In genomic region chr4:102495474-102495873, GRCm38 (mm10) we compare ENCODE assay signal across 14 mouse cellular contexts.
A peak's percentile ranks its signal among the peaks of the same experiment; 100 is the strongest.
DNase-seq lines count a peak whose midpoint lies in the region; ATAC-seq and TF ChIP-seq lines count a peak whose summit lies in the region.
"Had no signal": no experiment of that assay in that cellular context is flagged by ENCODE, and none has a peak within 500 bp of the region (broad histone marks: within the 10 kb centered on the region; RNA-seq: fewer than 3 reads in every experiment).

No protein-coding gene starts in this region.

- 86% methylated on average over 5 of the region's 5 CpGs for WGBS in hindbrain, embryonic 13.5 days

- H3K4me1 ChIP-seq in brown adipose tissue, adult 24 weeks (ENCODE audit: control insufficient read depth, insufficient read depth, insufficient read length, low read length): peaks cover 8% of the 10 kb centered on the region; the same call in 1 of the 2 replicates
- peaks cover 8% of the 10 kb centered on the region for H3K4me1 ChIP-seq in hindbrain, embryonic 13.5 days (replicated peaks)

- no peaks in the 10 kb centered on the region for H3K27me3 ChIP-seq in hindbrain, embryonic 13.5 days
- H3K27me3 ChIP-seq: CH12.LX; neural tube, embryonic 13.5 days had no signal

- H3K9ac ChIP-seq in hindbrain, embryonic 13.5 days: no peak overlapping the region
- H3K9ac ChIP-seq: liver, embryonic 14.5 days; neural tube, embryonic 13.5 days had no signal

- ATAC-seq in hindbrain, embryonic 13.5 days (ENCODE audit: low FRiP score): no peak
- ATAC-seq: intestine, embryonic 16.5 days had no signal

- peak overlapping the region; percentile 8; the same call in 1 of the 2 replicates for H3K27ac ChIP-seq in layer of hippocampus, adult 2 months
- H3K27ac ChIP-seq in brown adipose tissue, adult 24 weeks (replicated peaks; ENCODE audit: low read depth, low read length): peak overlapping the region; percentile 89
- no peak overlapping the region for H3K27ac ChIP-seq in hindbrain, embryonic 13.5 days
- H3K27ac ChIP-seq: liver, embryonic 14.5 days; neural tube, embryonic 13.5 days had no signal

- H3K36me3 ChIP-seq in hindbrain, embryonic 13.5 days: no peaks in the 10 kb centered on the region; the same call in 1 of the 2 replicates
- H3K36me3 ChIP-seq: neural tube, embryonic 13.5 days had no signal

- TF ChIP-seq CTCF in layer of hippocampus, adult 2 months (conservative IDR thresholded peaks at IDR 0.05): no peak

- H3K4me3 ChIP-seq in layer of hippocampus, adult 2 months: no peak overlapping the region
- peak overlapping the region; percentile 31 for H3K4me3 ChIP-seq in brown adipose tissue, adult 24 weeks (ENCODE audit: insufficient read depth, low read depth, low read length)
- no peak overlapping the region for H3K4me3 ChIP-seq in hindbrain, embryonic 13.5 days
- H3K4me3 ChIP-seq: neural tube, embryonic 13.5 days had no signal

- H3K9me3 ChIP-seq in hindbrain, embryonic 13.5 days: no peaks in the 10 kb centered on the region
- H3K9me3 ChIP-seq: neural tube, embryonic 13.5 days had no signal

- DNase-seq in gastrocnemius, adult 18-20 months (ENCODE audit: low spot score): peak; percentile 52
- DNase-seq in gastrocnemius, postnatal 10 days: no peak
- no peak for DNase-seq in layer of hippocampus, adult 2 months (ENCODE audit: low spot score in 2 of 2)
- DNase-seq in layer of hippocampus, postnatal 14 days (ENCODE audit: low spot score in 2 of 2): no peak
- peak; percentile 47 for DNase-seq in heart, postnatal 4 days
- no peak for DNase-seq in ovary, adult 18-20 months (ENCODE audit: low spot score)
- DNase-seq: right cerebral cortex, postnatal 14 days had no signal

- H3K4me2 ChIP-seq in hindbrain, embryonic 13.5 days: no peak overlapping the region
- H3K4me2 ChIP-seq: midbrain, embryonic 11.5 days; neural tube, embryonic 13.5 days had no signal

Comparison
In these comparisons a context has a peak if more than half of its experiments do, and no peak if none do; other contexts are left out.
1. DNase-seq: peak in gastrocnemius, adult 18-20 months (single experiment) and heart, postnatal 4 days (single experiment); none in gastrocnemius, postnatal 10 days (single experiment), layer of hippocampus, adult 2 months (0 of 2), layer of hippocampus, postnatal 14 days (0 of 2) and ovary, adult 18-20 months (single experiment).